Mouse (Mus musculus) thymus, adult 18-20 months (tissue): ENCODE measurements around the gene Tpd52l2.

Experiments used
- DNase-seq, 2 experiments: peaks; one replicate each; pipeline ENCODE4 v3.0.0; 2022; ENCODE audit warnings: mixed read lengths in 2 of 2

Tpd52l2 gene

GRCm38 (mm10) chr2:181541761-181542380 is 44.9 kb downstream of the Tpd52l2 start:
- DNase-seq: no peak

- DNase-seq: no peak
Observed at GRCm38 (mm10) chr2:181546142-181546541, 49.2 kb downstream of the Tpd52l2 start.

DNA sequence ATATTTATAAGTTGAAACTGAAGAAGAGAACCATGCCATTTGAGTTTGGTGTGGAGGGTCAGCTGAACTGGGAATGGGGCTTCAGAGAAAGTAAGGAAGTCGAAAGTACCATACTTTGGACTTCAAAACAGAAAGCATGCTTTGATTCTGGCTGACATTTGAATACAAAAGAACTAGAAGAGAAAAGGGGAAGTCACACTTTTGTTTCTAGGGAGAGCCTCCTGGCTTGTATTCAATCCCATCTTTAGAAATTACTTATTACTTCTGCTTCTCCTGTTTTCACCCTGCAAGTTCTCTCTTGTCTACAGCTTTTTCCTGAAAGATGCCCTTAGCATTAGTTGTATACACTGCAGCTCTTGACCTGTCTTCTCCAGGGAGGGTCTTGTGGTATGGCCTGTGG is 51.3 kb downstream of the Tpd52l2 start:
- DNase-seq: no peak

DNA sequence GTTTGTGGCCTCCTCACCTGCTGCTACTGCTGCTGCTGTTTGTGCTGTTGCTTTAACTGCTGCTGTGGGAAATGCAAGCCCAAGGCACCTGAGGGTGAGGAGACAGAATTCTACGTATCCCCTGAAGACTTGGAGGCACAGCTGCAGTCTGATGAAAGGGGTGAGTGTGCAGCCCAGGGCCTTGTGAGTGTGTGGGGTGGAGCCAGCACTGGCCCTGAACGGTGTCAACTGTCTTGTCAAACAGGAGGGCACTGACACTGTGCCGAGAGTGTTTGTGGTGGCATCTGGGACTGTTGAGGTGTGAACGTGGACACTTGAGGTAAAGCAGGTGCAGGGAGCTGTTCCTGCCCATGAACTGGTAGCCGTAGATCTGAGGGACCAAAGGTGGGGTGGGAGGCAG is 51.7 kb downstream of the Tpd52l2 start:
- no peak for DNase-seq

DNA sequence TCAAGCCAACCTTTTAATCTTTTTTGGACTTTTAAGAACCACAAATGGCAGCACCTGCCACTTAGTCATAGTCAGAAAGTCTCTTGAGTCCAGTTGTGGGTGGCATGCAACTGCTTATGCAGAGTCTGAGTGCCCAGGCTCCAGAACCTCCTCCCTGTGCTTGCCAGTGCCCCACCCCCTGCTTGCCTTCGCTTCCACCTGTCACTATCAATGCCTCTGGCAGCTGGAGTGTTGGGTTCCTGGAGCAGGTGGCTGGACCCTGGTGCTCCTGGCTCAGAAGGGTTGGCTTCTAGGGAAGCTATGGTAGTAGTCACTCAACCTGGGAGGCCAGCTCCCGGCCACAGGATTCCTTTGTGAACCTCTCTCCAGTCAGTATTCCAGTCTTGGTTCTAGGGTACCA is 53.3 kb downstream of the Tpd52l2 start:
- DNase-seq: no peak

DNA sequence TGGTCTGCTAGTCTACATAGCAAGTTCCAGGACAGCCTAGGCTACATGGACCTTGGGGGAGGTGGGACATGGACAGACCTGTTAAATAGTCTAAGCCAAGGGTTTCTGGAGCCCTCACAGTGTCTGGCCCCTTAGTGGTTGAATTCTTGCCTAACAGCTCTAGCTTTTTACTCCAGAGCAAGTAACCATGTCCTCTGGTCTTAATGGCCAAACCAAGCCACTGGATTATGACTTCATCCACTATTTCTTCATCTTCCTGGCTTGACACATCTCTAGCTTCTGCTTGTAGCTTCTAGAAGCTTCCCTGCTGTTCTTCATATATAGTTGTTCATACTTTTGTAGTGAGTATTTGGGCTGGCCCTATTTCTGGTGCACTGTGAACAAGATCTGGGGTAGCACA is 56.8 kb downstream of the Tpd52l2 start:
- no peak for DNase-seq

- DNase-seq: no peak
Observed at GRCm38 (mm10) chr2:181567338-181567737, 70.4 kb downstream of the Tpd52l2 start.
